Mouse (Mus musculus) liver, embryonic 14.5 days (tissue): ENCODE results near the gene Adamts18. TPM values are rescaled to one million over a fixed set of nuclear protein-coding genes. Genes with fewer than 3 reads are reported as not detected.

Source experiments
- ATAC-seq: fragments of 200-750 bp; cut with Nextera tagmentation; 2 replicates; pipeline ENCODE4 v1.8.0; 2017; ENCODE audit warnings: moderate number of reproducible peaks, mild to moderate bottlenecking, moderate library complexity; ENCODE audit not compliant: insufficient read depth
- DNase-seq, 3 experiments: peaks; one replicate each; pipeline ENCODE4 v3.0.0-alpha.2; 2012 to 2013; ENCODE audit warnings: low read depth in 3 of 3, low spot score in 3 of 3
- H3K27ac ChIP-seq: fragments of 300-500 bp; sonication (generic); 2 replicates; pipeline ENCODE4 v1.5.1; 2014; ENCODE audit warnings: moderate library complexity, mild to moderate bottlenecking, control low read depth, inconsistent platforms
- H3K27me3 ChIP-seq: fragments of 300-500 bp; sonication (generic); 2 replicates; pipeline ENCODE4 v1.6.1; 2014; ENCODE audit warnings: mild to moderate bottlenecking, low read length, moderate library complexity; ENCODE audit not compliant: control insufficient read depth, insufficient read depth
- H3K36me3 ChIP-seq: fragments of 300-500 bp; sonication (generic); replicated peaks from 2 replicates; pipeline ENCODE4 v1.6.1; 2014; ENCODE audit warnings: low read depth; ENCODE audit not compliant: control insufficient read depth, insufficient read depth
- H3K4me1 ChIP-seq, 2 experiments: fragments of 200-500 bp in 1 of 2; fragments of 300-500 bp in 1 of 2; sonication (generic) in 1 of 2; replicated peaks; 2 replicates each; pipeline ENCODE4 v1.6.1; 2012 to 2014; ENCODE audit warnings: antibody characterized with exemption in 1 of 2, inconsistent platforms in 1 of 2, low read length in 1 of 2; ENCODE audit not compliant: control insufficient read depth in 2 of 2, insufficient read depth in 2 of 2
- H3K4me2 ChIP-seq: fragments of 300-500 bp; sonication (generic); 2 replicates; pipeline ENCODE4 v1.6.1; 2014; ENCODE audit warnings: low read depth, mild to moderate bottlenecking, control low read depth, moderate library complexity
- H3K4me3 ChIP-seq, 2 experiments: fragments of 200-500 bp in 1 of 2; fragments of 300-500 bp in 1 of 2; sonication (generic) in 1 of 2; 2 replicates each; pipeline ENCODE4 v1.5.1; 2012 to 2014; ENCODE audit warnings: low read depth in 2 of 2, low read length in 2 of 2, mild to moderate bottlenecking in 2 of 2, control low read depth in 1 of 2, inconsistent platforms in 1 of 2, moderate library complexity in 1 of 2; ENCODE audit not compliant: insufficient read depth in 1 of 2
- H3K9ac ChIP-seq: fragments of 300-500 bp; sonication (generic); replicated peaks from 2 replicates; pipeline ENCODE4 v1.6.1; 2014; ENCODE audit warnings: mild to moderate bottlenecking, control low read depth, moderate library complexity
- H3K9me3 ChIP-seq: fragments of 300-500 bp; sonication (generic); 2 replicates; pipeline ENCODE4 v1.6.1; 2016; ENCODE audit warnings: low read length, mixed read lengths; ENCODE audit not compliant: control insufficient read depth
- CTCF ChIP-seq: IDR thresholded peaks from 2 replicates; pipeline ENCODE4 v1.5.1; 2016; ENCODE audit warnings: antibody characterized with exemption, low read depth, control low read depth
- EP300 ChIP-seq: IDR thresholded peaks from 2 replicates; pipeline ENCODE4 v1.6.1; 2016; ENCODE audit warnings: antibody characterized with exemption, low read depth
- WGBS: fragments of 180-500 bp; shearing (Covaris S2); extraction: QIAGEN DNeasy Blood & Tissue Kit; methylation state at CpG from one replicate; pipeline ENCODE4 v1.1.7; 2014; ENCODE audit not compliant: insufficient replicate concordance; 5-methylcytosine and 5-hydroxymethylcytosine counted together
- polyA plus RNA-seq, 2 experiments: library from polyadenylated mRNA; depleted of rRNA in 1 of 2; stranded (reverse) in 1 of 2; unstranded in 1 of 2; fragments of >200 nt; fragmentation: Nextera tagmentation in 1 of 2; extraction: Ambion mirVana in 1 of 2; gene quantifications; 2 replicates each; pipeline versions ENCODE4 v1.2.1 to v1.2.3; 2012 to 2014

Adamts18 gene
- polyA plus RNA-seq, 2 experiments, result 0.04 to 0.06 TPM

DNA sequence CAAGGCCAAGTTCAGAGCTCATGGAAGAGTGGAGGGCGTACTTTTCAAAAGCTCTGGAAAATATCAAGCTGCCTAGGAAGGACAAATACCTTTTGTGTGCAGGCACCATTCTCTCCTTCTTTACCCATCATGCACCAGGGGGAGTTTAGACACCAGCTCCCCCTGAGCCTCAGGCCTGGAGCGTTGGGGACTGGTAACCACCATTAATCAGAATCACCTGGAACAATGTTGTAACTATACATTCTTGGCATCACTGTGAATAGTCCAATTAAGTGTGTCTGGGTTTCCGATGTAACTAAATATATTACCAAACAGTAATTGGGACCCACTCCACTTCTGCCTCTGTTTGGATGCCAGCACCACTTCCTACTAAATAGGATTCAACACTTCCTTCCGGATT is 5.2 kb upstream of the Adamts18 start:
- H3K27me3 ChIP-seq, result peaks cover 4% of the 10 kb centered on the region
- no peak for TF ChIP-seq CTCF
- no peak for TF ChIP-seq EP300
- no peak overlapping the region for H3K9ac ChIP-seq
- H3K27ac ChIP-seq, result no peak overlapping the region
- H3K4me2 ChIP-seq, result no peak overlapping the region
- ATAC-seq (no peak), DNase-seq (no peak)
- H3K36me3 ChIP-seq, result no peaks in the 10 kb centered on the region
- H3K9me3 ChIP-seq, result no peaks in the 10 kb centered on the region
- no peak overlapping the region for H3K4me3 ChIP-seq
- 68% methylated on average over 4 of the region's 4 CpGs for WGBS
- H3K4me1 ChIP-seq, result no peaks in the 10 kb centered on the region

DNA sequence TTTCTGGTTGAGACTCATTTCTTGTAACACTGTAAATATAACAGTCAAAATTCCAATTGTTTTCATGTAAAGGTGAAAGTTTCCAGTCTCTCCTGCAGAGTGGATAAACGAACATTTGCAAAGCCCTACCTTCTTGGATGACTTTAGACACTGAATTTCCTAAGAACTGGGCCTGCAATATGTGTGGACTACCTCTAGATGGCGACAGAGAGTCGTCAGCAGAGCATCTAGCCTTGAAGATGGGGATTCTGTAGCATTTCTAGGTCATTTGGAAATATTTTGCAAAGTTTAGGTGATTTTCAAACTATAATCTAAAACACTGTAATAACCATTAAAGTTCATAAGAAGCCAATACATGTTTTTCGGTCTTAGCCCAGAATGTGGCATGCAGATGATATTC is 3.1 kb upstream of the Adamts18 start:
- Histone ChIP-seq H3K4me2 (no peak overlapping the region), H3K4me3 (no peak overlapping the region), H3K27me3 (peaks cover 14% of the 10 kb centered on the region), H3K36me3 (no peaks in the 10 kb centered on the region), H3K9me3 (no peaks in the 10 kb centered on the region), H3K4me1 (no peaks in the 10 kb centered on the region), H3K27ac (no peak overlapping the region), H3K9ac (no peak overlapping the region)
- TF ChIP-seq EP300 (no peak), CTCF (peak; percentile 79)
- no peak for ATAC-seq
- 27% methylated on average over 4 of the region's 4 CpGs for WGBS
- no peak for DNase-seq

DNA sequence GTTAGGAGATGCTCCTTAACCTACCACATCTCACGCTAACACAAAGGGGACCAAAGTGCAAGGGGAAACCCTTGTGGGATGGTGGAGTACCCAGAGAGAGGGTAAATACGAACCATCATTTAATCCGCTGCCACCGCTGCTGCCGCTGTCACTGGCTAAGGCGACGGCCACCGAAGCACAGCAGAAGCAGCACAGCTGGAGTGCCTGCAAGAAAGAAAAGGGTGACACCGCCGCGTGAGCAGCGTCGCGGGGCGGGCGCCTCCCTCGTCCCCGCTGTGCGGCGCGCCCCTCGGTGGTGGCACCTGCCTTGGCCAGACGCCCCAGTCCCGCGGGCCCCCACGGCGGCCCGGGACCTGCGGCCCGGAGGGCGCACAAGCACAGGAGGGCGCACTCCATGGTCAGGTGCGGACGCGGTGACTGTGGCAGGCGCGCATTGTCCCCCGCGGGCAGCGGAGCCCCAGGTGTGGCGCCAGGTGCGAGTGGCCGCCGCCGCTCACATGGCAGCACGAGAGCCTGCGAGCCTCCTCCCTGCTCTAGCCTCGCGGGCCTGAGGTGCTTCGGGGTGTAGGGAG is 371 bp downstream of the Adamts18 start:
- peaks cover 14% of the 10 kb centered on the region for H3K27me3 ChIP-seq
- no peak overlapping the region for H3K27ac ChIP-seq
- no peak overlapping the region for H3K4me3 ChIP-seq
- ATAC-seq, result no peak
- H3K4me1 ChIP-seq, result no peaks in the 10 kb centered on the region
- TF ChIP-seq CTCF (no peak), EP300 (no peak)
- no peak overlapping the region for H3K4me2 ChIP-seq
- 2% methylated on average over 44 of the region's 50 CpGs for WGBS
- no peaks in the 10 kb centered on the region for H3K9me3 ChIP-seq
- H3K9ac ChIP-seq, result no peak overlapping the region
- DNase-seq, result no peak
- H3K36me3 ChIP-seq, result no peaks in the 10 kb centered on the region

DNA sequence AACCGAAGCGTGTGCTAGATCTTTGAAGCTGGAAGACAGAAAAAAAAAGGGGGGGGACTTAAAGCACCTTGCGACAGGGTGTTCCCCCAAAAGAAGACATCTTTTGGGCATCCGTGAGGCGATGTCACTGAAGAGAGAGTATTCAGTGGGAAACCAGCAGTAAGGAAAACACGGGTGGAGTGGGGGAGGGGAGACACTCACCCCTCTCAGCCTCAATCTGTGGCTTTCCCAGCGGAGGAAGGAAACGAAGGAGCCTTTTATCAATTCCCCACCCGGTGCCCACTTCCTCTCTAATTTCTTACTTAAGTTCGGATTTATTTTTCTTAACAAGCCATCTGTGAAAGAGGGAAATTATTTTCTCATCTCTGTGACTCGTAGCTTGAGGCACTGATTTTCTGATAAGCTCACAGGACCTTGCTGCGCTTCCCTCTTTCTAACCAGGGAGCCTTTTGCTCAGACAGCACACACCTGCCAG is 895 bp downstream of the Adamts18 start:
- H3K4me3 ChIP-seq, result no peak overlapping the region
- H3K9me3 ChIP-seq, result no peaks in the 10 kb centered on the region
- 15% methylated on average over 12 of the region's 12 CpGs for WGBS
- H3K4me1 ChIP-seq, result no peaks in the 10 kb centered on the region
- no peak for ATAC-seq
- no peak overlapping the region for H3K27ac ChIP-seq
- H3K36me3 ChIP-seq, result no peaks in the 10 kb centered on the region
- peaks cover 14% of the 10 kb centered on the region for H3K27me3 ChIP-seq
- H3K9ac ChIP-seq, result no peak overlapping the region
- H3K4me2 ChIP-seq, result no peak overlapping the region
- TF ChIP-seq EP300, result no peak
- no peak for TF ChIP-seq CTCF
- DNase-seq, result no peak

DNA sequence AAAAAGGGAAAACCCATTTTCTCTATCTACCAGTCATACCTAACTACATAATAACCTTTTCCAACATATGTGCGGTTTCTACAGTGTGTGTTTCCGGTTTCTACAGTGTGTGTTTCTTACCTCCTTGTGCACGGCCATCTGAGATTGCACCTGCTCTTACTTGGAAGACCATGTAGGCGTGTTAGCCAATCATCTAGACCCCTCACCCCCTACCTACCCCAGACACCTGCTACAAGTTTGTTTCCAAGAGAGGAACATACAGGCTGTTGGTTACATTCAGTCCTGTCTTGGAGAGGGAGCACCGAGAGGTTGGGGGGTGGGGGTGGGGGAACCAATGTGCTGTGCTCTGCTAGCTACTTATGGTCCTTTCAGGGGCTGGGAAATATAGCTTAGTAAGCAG is 1.9 kb downstream of the Adamts18 start:
- H3K27me3 ChIP-seq, result peaks cover 14% of the 10 kb centered on the region
- H3K9me3 ChIP-seq, result no peaks in the 10 kb centered on the region
- H3K4me3 ChIP-seq, result no peak overlapping the region
- TF ChIP-seq EP300 (no peak), CTCF (no peak)
- no peak overlapping the region for H3K27ac ChIP-seq
- no peak for ATAC-seq
- H3K36me3 ChIP-seq, result no peaks in the 10 kb centered on the region
- no peaks in the 10 kb centered on the region for H3K4me1 ChIP-seq
- H3K4me2 ChIP-seq, result no peak overlapping the region
- WGBS, result 53% methylated on average over 5 of the region's 5 CpGs
- DNase-seq, result no peak
- no peak overlapping the region for H3K9ac ChIP-seq
